In the genomic region with DNA sequence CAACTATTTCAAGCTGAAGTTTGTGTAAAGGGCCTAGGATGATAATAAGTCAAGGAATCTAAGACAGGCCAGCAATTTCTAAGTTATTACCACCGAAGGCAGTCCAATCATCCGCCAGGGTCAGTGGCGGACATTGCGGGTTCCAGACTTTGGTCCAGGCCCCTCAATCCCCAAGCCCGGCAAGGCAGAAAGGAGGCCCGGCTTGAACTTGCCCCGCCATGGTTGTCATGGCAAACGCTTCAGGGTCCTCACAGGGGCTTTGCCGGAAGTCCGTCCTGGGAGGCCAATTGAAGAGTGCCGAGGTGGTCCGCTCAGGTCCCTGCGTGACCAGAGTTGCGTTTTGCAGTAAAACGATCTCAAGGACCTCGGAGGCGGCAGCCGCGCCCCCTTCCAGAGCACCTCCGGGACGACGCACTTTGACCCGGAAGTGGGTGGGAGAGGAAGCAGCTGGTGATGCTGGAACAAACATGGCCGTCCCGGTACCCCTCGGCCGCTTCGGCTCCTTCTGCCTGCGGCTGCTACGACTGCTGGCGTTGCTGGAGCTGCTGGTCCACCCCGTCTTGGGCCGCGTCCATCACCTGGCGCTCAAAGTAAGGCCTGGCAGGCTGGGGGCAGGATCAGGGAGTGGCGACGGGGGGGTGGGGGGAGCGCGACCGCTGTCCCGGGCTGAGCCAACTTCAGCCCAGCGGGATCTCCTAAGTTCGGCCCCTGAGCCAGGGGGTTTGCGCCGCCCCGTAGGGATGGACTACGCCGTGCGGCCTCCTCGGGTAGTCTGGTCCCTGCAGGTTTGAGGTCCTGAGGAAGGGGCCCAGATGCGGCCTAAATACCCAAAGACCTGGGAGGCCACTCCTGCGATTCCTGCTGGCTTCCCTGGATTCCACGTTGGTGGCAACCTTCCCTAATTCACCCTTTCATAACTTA, we compare ENCODE assay signal across 8 mouse cellular contexts. TPM values are rescaled to one million over a fixed set of nuclear protein-coding genes. Genes with fewer than 3 reads are reported as not detected.
DNase-seq lines count a peak whose midpoint lies in the region; TF ChIP-seq lines count a peak whose summit lies in the region.

Gene Gpr107, plus strand, starts transcription at position 425 of the 921 bp plus-strand sequence.

- no peak within 1 kb of the TSS for H3K27ac ChIP-seq in cortical plate, adult 2 months (ENCODE audit: insufficient read depth, low read length)

- TF ChIP-seq CTCF in cortical plate, adult 2 months (IDR thresholded peaks at IDR 0.05; ENCODE audit: extremely low read depth, insufficient read depth, low read length) = no peak

- intact Hi-C loops in left cerebral cortex, postnatal 14 days (cut with DNase I) = no loop called here

- H3K4me3 ChIP-seq in cortical plate, adult 2 months (ENCODE audit: insufficient read depth, low read length) = peak within 1 kb of the TSS; percentile 81

- TF ChIP-seq POLR2A in cortical plate, adult 2 months (IDR thresholded peaks at IDR 0.05; ENCODE audit: extremely low read depth, insufficient read depth, low read length) = peak; percentile 71

- H3K4me1 ChIP-seq in cortical plate, adult 2 months (ENCODE audit: control insufficient read depth, insufficient read depth, low read length) = peaks cover 1% of the 10 kb centered on the region; the same call in 1 of the 2 replicates

- peak; percentile 86 for DNase-seq in adipocyte (ENCODE audit: low spot score)
- DNase-seq in gastrocnemius, postnatal 10 days = peak; percentile 78
- peak; percentile 91 for DNase-seq in induced T-regulatory cell, adult 2 months (ENCODE audit: low read depth)
- peak; percentile 70 to 82 for DNase-seq in left cerebral cortex, postnatal 14 days (ENCODE audit: low spot score in 2 of 2)
- peak; percentile 90 for DNase-seq in mesoderm, embryonic 11.5 days (ENCODE audit: low read depth, low spot score)
- peak; percentile 73 to 78 for DNase-seq in right cerebral cortex, postnatal 36 days (ENCODE audit: low spot score in 2 of 2)
- peak; percentile 90 for DNase-seq in yolk sac, embryonic 10.5 days (ENCODE audit: low spot score)

RNA-seq across cellular contexts. Expression of gene Gpr107, which starts in this region (rescaled TPM):
- polyA plus RNA-seq in cortical plate, adult 2 months (2012; rRNA removed) = 26.8 and 28.2 TPM in 2 replicates
- total RNA-seq in gastrocnemius, postnatal 10 days (2021) = 10 to 100 TPM; 27.4 to 32.4 TPM
- total RNA-seq in left cerebral cortex, postnatal 14 days (2021) = 10 to 100 TPM; 51.1 to 52.3 TPM
